Mouse (Mus musculus) forebrain, embryonic 16.5 days (tissue): ENCODE measurements at regions not wholly inside any gene's neighbourhood (a gene's known extent, or its start where the extent isn't known, plus 50 kb on each side); places are given as distances from the start of the nearest gene placed in this dataset.
A peak's percentile ranks its signal among the peaks of the same experiment; 100 is the strongest.

Experiments
- ATAC-seq: fragments of 200-750 bp; cut with Nextera tagmentation; 2 replicates; pipeline ENCODE4 v1.8.0; 2017; ENCODE audit warnings: mild to moderate bottlenecking, moderate library complexity
- H3K27ac ChIP-seq: fragments of 300-500 bp; sonication (generic); 2 replicates; pipeline ENCODE4 v1.5.1; 2014; ENCODE audit warnings: low read length, control low read depth
- H3K27me3 ChIP-seq: fragments of 300-500 bp; sonication (generic); replicated peaks from 2 replicates; pipeline ENCODE4 v1.6.1; 2014; ENCODE audit warnings: low read length; ENCODE audit not compliant: control insufficient read depth, insufficient read depth
- H3K36me3 ChIP-seq: fragments of 300-500 bp; sonication (generic); 2 replicates; pipeline ENCODE4 v1.6.1; 2014; ENCODE audit not compliant: control insufficient read depth, insufficient read depth
- H3K4me1 ChIP-seq: fragments of 300-500 bp; sonication (generic); replicated peaks from 2 replicates; pipeline ENCODE4 v1.6.1; 2014; ENCODE audit warnings: low read length; ENCODE audit not compliant: control insufficient read depth, insufficient read depth
- H3K4me2 ChIP-seq: fragments of 300-500 bp; sonication (generic); 2 replicates; pipeline ENCODE4 v1.6.1; 2014; ENCODE audit warnings: mild to moderate bottlenecking, low read length, control low read depth
- H3K4me3 ChIP-seq: fragments of 300-500 bp; sonication (generic); replicated peaks from 2 replicates; pipeline ENCODE4 v1.5.1; 2014; ENCODE audit warnings: mild to moderate bottlenecking, low read length, control low read depth
- H3K9ac ChIP-seq: fragments of 300-500 bp; sonication (generic); replicated peaks from 2 replicates; pipeline ENCODE4 v1.6.1; 2014; ENCODE audit warnings: low read depth, low read length, control low read depth
- H3K9me3 ChIP-seq: fragments of 300-500 bp; sonication (generic); 2 replicates; pipeline ENCODE4 v1.6.1; 2016; ENCODE audit warnings: low read length; ENCODE audit not compliant: control insufficient read depth
- WGBS: fragments of 180-500 bp; shearing (Covaris S2); extraction: QIAGEN DNeasy Blood & Tissue Kit; methylation state at CpG from one replicate; pipeline ENCODE4 v1.1.7; 2014; 5-methylcytosine and 5-hydroxymethylcytosine counted together

GRCm38 (mm10) chr9:61031699-61032447 lies 237.5 kb downstream of the Uaca start:
- 50% methylated on average over 25 of the region's 26 CpGs for WGBS
- Histone ChIP-seq H3K4me3 (no peak overlapping the region), H3K27me3 (0 out of 2 replicates have a peak, but pooled peaks cover 3% of the 10 kb centered on the region), H3K27ac (peak overlapping the region; percentile 78), H3K4me1 (peaks cover 29% of the 10 kb centered on the region), H3K4me2 (peak overlapping the region; percentile 33), H3K36me3 (no peaks in the 10 kb centered on the region), H3K9me3 (no peaks in the 10 kb centered on the region), H3K9ac (no peak overlapping the region)
- peak; percentile 34 for ATAC-seq

- 0 out of 2 replicates have a peak overlapping the region, but pooled peaks have one; percentile 9 for H3K9ac ChIP-seq
Measured at GRCm38 (mm10) chr9:61032448-61033433, 238.4 kb downstream of the Uaca start.

GRCm38 (mm10) chr9:61033593-61033992 lies 239.3 kb downstream of the Uaca start:
- H3K27ac ChIP-seq, result no peak overlapping the region
- WGBS, result 73% methylated on average over 9 of the region's 9 CpGs
- ATAC-seq, result no peak

More at GRCm38 (mm10) chr9:61032448-61033433, 238.4 kb downstream of the Uaca start:
- Histone ChIP-seq H3K4me2 (peak overlapping the region; percentile 31), H3K36me3 (no peaks in the 10 kb centered on the region), H3K27ac (peak overlapping the region; percentile 81), H3K27me3 (no peaks in the 10 kb centered on the region), H3K4me3 (no peak overlapping the region), H3K4me1 (peaks cover 29% of the 10 kb centered on the region), H3K9me3 (no peaks in the 10 kb centered on the region)
- 37% methylated on average over 23 of the region's 23 CpGs for WGBS
- peak; percentile 59 for ATAC-seq

GRCm38 (mm10) chr9:61042063-61042462 lies 247.7 kb downstream of the Uaca start:
- no peak for ATAC-seq

More at GRCm38 (mm10) chr9:61033593-61033992, 239.3 kb downstream of the Uaca start:
- H3K4me1 ChIP-seq, result peaks cover 29% of the 10 kb centered on the region
- H3K36me3 ChIP-seq, result no peaks in the 10 kb centered on the region
- H3K27me3 ChIP-seq, result no peaks in the 10 kb centered on the region
- no peak overlapping the region for H3K9ac ChIP-seq
- H3K4me3 ChIP-seq, result no peak overlapping the region
- H3K4me2 ChIP-seq, result no peak overlapping the region
- H3K9me3 ChIP-seq, result no peaks in the 10 kb centered on the region

GRCm38 (mm10) chr9:61044983-61045382 lies 250.6 kb downstream of the Uaca start:
- no peaks in the 10 kb centered on the region for H3K36me3 ChIP-seq
- 86% methylated on average over 14 of the region's 14 CpGs for WGBS
- no peak overlapping the region for H3K4me2 ChIP-seq
- H3K4me1 ChIP-seq, result peaks cover 3% of the 10 kb centered on the region; the same call in 1 of the 2 replicates
- H3K9me3 ChIP-seq, result no peaks in the 10 kb centered on the region
- H3K9ac ChIP-seq, result no peak overlapping the region
- no peak overlapping the region for H3K27ac ChIP-seq
- H3K4me3 ChIP-seq, result no peak overlapping the region
- no peak for ATAC-seq
- H3K27me3 ChIP-seq, result no peaks in the 10 kb centered on the region; the same call in 1 of the 2 replicates

More at GRCm38 (mm10) chr9:61042063-61042462, 247.7 kb downstream of the Uaca start:
- Histone ChIP-seq H3K9me3 (no peaks in the 10 kb centered on the region), H3K4me3 (no peak overlapping the region), H3K9ac (no peak overlapping the region), H3K4me1 (peaks cover 3% of the 10 kb centered on the region; the same call in 1 of the 2 replicates), H3K4me2 (no peak overlapping the region), H3K27me3 (no peaks in the 10 kb centered on the region; the same call in 1 of the 2 replicates), H3K36me3 (no peaks in the 10 kb centered on the region), H3K27ac (no peak overlapping the region)
- WGBS, result 41% methylated on average over 2 of the region's 2 CpGs

- Histone ChIP-seq H3K9me3 (no peaks in the 10 kb centered on the region), H3K4me3 (no peak overlapping the region), H3K9ac (no peak overlapping the region), H3K4me1 (peaks cover 3% of the 10 kb centered on the region; the same call in 1 of the 2 replicates), H3K36me3 (no peaks in the 10 kb centered on the region), H3K27me3 (no peaks in the 10 kb centered on the region; the same call in 1 of the 2 replicates), H3K27ac (no peak overlapping the region), H3K4me2 (no peak overlapping the region)
- ATAC-seq, result no peak
- WGBS, result 18% methylated on average over 7 of the region's 7 CpGs
Measured at GRCm38 (mm10) chr9:61046517-61046916, 252.2 kb downstream of the Uaca start.

GRCm38 (mm10) chr9:61047289-61047688 lies 252.9 kb downstream of the Uaca start:
- no peak overlapping the region for H3K4me2 ChIP-seq
- no peak overlapping the region for H3K9ac ChIP-seq
- no peak for ATAC-seq
- H3K36me3 ChIP-seq, result no peaks in the 10 kb centered on the region
- H3K4me3 ChIP-seq, result no peak overlapping the region
- H3K27ac ChIP-seq, result no peak overlapping the region
- no peaks in the 10 kb centered on the region for H3K9me3 ChIP-seq
- no peaks in the 10 kb centered on the region for H3K4me1 ChIP-seq
- no peaks in the 10 kb centered on the region; the same call in 1 of the 2 replicates for H3K27me3 ChIP-seq
- WGBS, result 78% methylated on average over 11 of the region's 11 CpGs

GRCm38 (mm10) chr9:61048576-61048975 lies 254.2 kb downstream of the Uaca start:
- Histone ChIP-seq H3K4me3 (no peak overlapping the region), H3K27me3 (no peaks in the 10 kb centered on the region), H3K4me2 (no peak overlapping the region), H3K9ac (no peak overlapping the region), H3K9me3 (no peaks in the 10 kb centered on the region), H3K4me1 (no peaks in the 10 kb centered on the region), H3K36me3 (no peaks in the 10 kb centered on the region), H3K27ac (no peak overlapping the region)
- 84% methylated on average over 15 of the region's 15 CpGs for WGBS
- ATAC-seq, result no peak

GRCm38 (mm10) chr9:61052621-61053020 lies 258.3 kb downstream of the Uaca start:
- Histone ChIP-seq H3K9ac (no peak overlapping the region), H3K27me3 (no peaks in the 10 kb centered on the region), H3K9me3 (no peaks in the 10 kb centered on the region), H3K27ac (no peak overlapping the region), H3K4me1 (peaks cover 13% of the 10 kb centered on the region), H3K4me2 (no peak overlapping the region), H3K36me3 (no peaks in the 10 kb centered on the region), H3K4me3 (no peak overlapping the region)
- ATAC-seq, result no peak
- 92% methylated on average over 12 of the region's 12 CpGs for WGBS
